Mouse (Mus musculus): ENCODE measurements around the gene Zc3h6.

DNA sequence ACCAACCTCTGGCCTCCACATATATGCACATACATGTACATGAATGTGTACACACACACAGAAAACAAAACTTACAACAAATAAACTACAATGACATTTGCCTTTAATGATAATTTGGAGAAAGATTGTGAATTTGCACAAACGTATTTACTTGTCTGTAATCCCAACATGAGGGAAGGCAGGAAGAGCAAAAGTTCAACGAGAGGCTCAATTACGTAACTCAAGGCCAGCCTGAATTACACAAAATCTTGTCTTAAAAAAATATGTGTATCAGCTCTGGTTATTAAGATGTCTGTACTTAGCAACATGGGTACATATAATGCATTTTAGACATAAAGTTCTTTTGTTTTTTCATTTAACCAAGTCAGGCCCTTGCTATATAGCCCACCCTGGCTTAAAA lies 30.9 kb upstream of the Zc3h6 start:
- TF ChIP-seq CTCF (IDR thresholded peaks at IDR 0.05; ENCODE audit: borderline replicate concordance, insufficient read depth, low read length), result no peak
- no peak for TF ChIP-seq POLR2A (IDR thresholded peaks at IDR 0.05; ENCODE audit: low read depth, low read length)

Data from embryonic fibroblast, embryonic 13.5 days (primary cell).